Mouse (Mus musculus): ENCODE measurements around the gene Zfp729a. TPM values are rescaled to one million over a fixed set of nuclear protein-coding genes. Genes with fewer than 3 reads are reported as not detected.

Zfp729a gene
- polyA plus RNA-seq, 1 experiment from 2014 or later, result 1.6 TPM

DNA sequence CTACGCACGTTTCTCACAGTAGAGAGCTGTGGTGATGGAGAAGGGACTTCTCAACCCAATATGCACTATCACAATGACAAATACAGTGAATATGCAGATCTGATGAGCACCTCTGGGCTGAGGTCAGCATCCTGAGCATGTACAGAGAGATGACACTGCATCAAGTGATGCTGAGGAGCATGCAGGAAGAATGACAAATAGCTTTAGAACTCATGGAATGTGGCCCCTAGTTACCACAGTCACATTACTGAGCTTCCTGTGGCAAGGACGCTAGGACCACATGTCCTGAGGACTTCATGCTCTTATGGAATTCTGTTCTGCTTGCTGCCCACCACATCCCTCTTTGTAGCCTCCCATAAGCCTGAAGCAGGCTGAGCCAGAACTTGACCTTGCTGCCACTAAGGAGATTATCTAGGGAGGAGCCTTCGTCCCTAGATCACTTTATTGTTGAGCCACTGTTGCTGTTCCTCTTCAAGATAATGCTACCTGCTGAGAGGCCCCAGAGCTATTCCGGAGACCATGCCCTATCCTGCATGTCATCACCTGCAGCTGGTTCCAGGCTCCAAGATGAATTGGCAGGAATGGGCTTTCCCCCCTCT, 64.9 kb downstream of the Zfp729a start:
- no peaks in the 10 kb centered on the region for H3K27me3 ChIP-seq (ENCODE audit: control insufficient read depth, insufficient read depth, low read length)
- H3K27ac ChIP-seq (ENCODE audit: low read length), result no peak overlapping the region
- H3K9me3 ChIP-seq (replicated peaks; ENCODE audit: control insufficient read depth, low read length), result no peaks in the 10 kb centered on the region
- H3K4me1 ChIP-seq (ENCODE audit: control insufficient read depth, insufficient read depth, low read length), result no peaks in the 10 kb centered on the region
- H3K4me2 ChIP-seq (ENCODE audit: low read depth, low read length), result no peak overlapping the region
- H3K9ac ChIP-seq (ENCODE audit: low read length), result no peak overlapping the region
- H3K36me3 ChIP-seq (ENCODE audit: control insufficient read depth, insufficient read depth), result no peaks in the 10 kb centered on the region
- no peak for ATAC-seq (replicated peaks; ENCODE audit: extremely low read depth, insufficient read depth, low FRiP score)
- WGBS, result 61% methylated on average over 5 of the region's 5 CpGs
- H3K4me3 ChIP-seq (ENCODE audit: low read length), result no peak overlapping the region

Other genes with a start within 250 kb of the Zfp729a start
- gene Zfp429, start 238.0 kb downstream of the Zfp729a start, polyA plus RNA-seq (2015; fragmentation: Nextera tagmentation; extraction: Ambion mirVana), result 4.7 and 5.8 TPM in 2 replicates
- gene Zfp459, start 216.4 kb downstream of the Zfp729a start, polyA plus RNA-seq (2015; fragmentation: Nextera tagmentation; extraction: Ambion mirVana), result 0.56 and 0.59 TPM in 2 replicates
- 5.5 and 6.0 TPM in 2 replicates for gene Zfp874a, start 186.2 kb downstream of the Zfp729a start, polyA plus RNA-seq (2015; fragmentation: Nextera tagmentation; extraction: Ambion mirVana)
- gene Zfp874b, start 153.5 kb downstream of the Zfp729a start, polyA plus RNA-seq (2015; fragmentation: Nextera tagmentation; extraction: Ambion mirVana), result 2.1 and 2.8 TPM in 2 replicates
- gene Zfp58, start 137.2 kb downstream of the Zfp729a start, polyA plus RNA-seq (2015; fragmentation: Nextera tagmentation; extraction: Ambion mirVana), result 8.9 TPM in 2 replicates
- gene Gm26965, start 111.6 kb downstream of the Zfp729a start, polyA plus RNA-seq (2015; fragmentation: Nextera tagmentation; extraction: Ambion mirVana), result not detected in 2 replicates
- 16.8 and 18.2 TPM in 2 replicates for gene Zfp87, start 111.6 kb downstream of the Zfp729a start, polyA plus RNA-seq (2015; fragmentation: Nextera tagmentation; extraction: Ambion mirVana)
- gene Zfp748, start 84.0 kb downstream of the Zfp729a start, polyA plus RNA-seq (2015; fragmentation: Nextera tagmentation; extraction: Ambion mirVana), result 7.1 and 7.3 TPM in 2 replicates
- 2.6 and 2.7 TPM in 2 replicates for gene Zfp729b, start 28.1 kb downstream of the Zfp729a start, polyA plus RNA-seq (2015; fragmentation: Nextera tagmentation; extraction: Ambion mirVana)
- not detected in 2 replicates for gene Gm49345, start within 50 bp of the Zfp729a start, polyA plus RNA-seq (2015; fragmentation: Nextera tagmentation; extraction: Ambion mirVana)
- gene Zfp738, start 49.3 kb upstream of the Zfp729a start, polyA plus RNA-seq (2015; fragmentation: Nextera tagmentation; extraction: Ambion mirVana), result 7.5 and 7.8 TPM in 2 replicates
- 3.5 and 4.0 TPM in 2 replicates for gene Zfp65, start 91.4 kb upstream of the Zfp729a start, polyA plus RNA-seq (2015; fragmentation: Nextera tagmentation; extraction: Ambion mirVana)
- gene Zfp85, start 117.4 kb upstream of the Zfp729a start, polyA plus RNA-seq (2015; fragmentation: Nextera tagmentation; extraction: Ambion mirVana), result 3.6 and 3.9 TPM in 2 replicates
- gene Zfp493, start 141.9 kb upstream of the Zfp729a start, polyA plus RNA-seq (2015; fragmentation: Nextera tagmentation; extraction: Ambion mirVana), result 1.3 and 1.7 TPM in 2 replicates
- gene Zfp273, start 175.9 kb upstream of the Zfp729a start, polyA plus RNA-seq (2015; fragmentation: Nextera tagmentation; extraction: Ambion mirVana), result 4.4 and 4.5 TPM in 2 replicates
- 1.2 and 1.7 TPM in 2 replicates for gene Gm10037, start 193.3 kb upstream of the Zfp729a start, polyA plus RNA-seq (2015; fragmentation: Nextera tagmentation; extraction: Ambion mirVana)
- gene BC048507, start 225.5 kb upstream of the Zfp729a start, polyA plus RNA-seq (2015; fragmentation: Nextera tagmentation; extraction: Ambion mirVana), result not detected in 2 replicates

All from heart, embryonic 16.5 days (tissue).